Mouse (Mus musculus) intestine, postnatal 0 days (tissue): ENCODE measurements around the gene Rnase12. TPM values are rescaled to one million over a fixed set of nuclear protein-coding genes. Genes with fewer than 3 reads are reported as not detected.
"Not testable (repeated sequence)": the region's sequence is repeated elsewhere in the genome, so short reads cannot be mapped to it uniquely, and the experiment has no call there.

Experiments
- ATAC-seq: fragments of 200-750 bp; cut with Nextera tagmentation; 2 replicates; pipeline ENCODE4 v1.8.0; 2017; ENCODE audit warnings: mild to moderate bottlenecking, moderate TSS enrichment, moderate library complexity
- H3K27ac ChIP-seq: fragments of 300-500 bp; sonication (generic); 2 replicates; pipeline ENCODE4 v1.5.1; 2014; ENCODE audit warnings: mild to moderate bottlenecking, low read depth, low read length, moderate library complexity
- H3K27me3 ChIP-seq: fragments of 300-500 bp; sonication (generic); replicated peaks from 2 replicates; pipeline ENCODE4 v1.6.1; 2014; ENCODE audit warnings: low read length, mixed read lengths; ENCODE audit not compliant: control insufficient read depth, insufficient read depth
- H3K36me3 ChIP-seq: fragments of 300-500 bp; sonication (generic); 2 replicates; pipeline ENCODE4 v1.6.1; 2014; ENCODE audit warnings: mild to moderate bottlenecking, moderate library complexity; ENCODE audit not compliant: control insufficient read depth, insufficient read depth
- H3K4me1 ChIP-seq: fragments of 300-500 bp; sonication (generic); replicated peaks from 2 replicates; pipeline ENCODE4 v1.6.1; 2014; ENCODE audit warnings: antibody characterized with exemption, low read length, mixed read lengths; ENCODE audit not compliant: control insufficient read depth, insufficient read depth
- H3K4me2 ChIP-seq: fragments of 300-500 bp; sonication (generic); replicated peaks from 2 replicates; pipeline ENCODE4 v1.6.1; 2014; ENCODE audit warnings: low read depth, mild to moderate bottlenecking, moderate library complexity
- H3K4me3 ChIP-seq: fragments of 300-500 bp; sonication (generic); 2 replicates; pipeline ENCODE4 v1.5.1; 2014; ENCODE audit warnings: low read depth, low read length
- H3K9ac ChIP-seq: fragments of 300-500 bp; sonication (generic); 2 replicates; pipeline ENCODE4 v1.6.1; 2014; ENCODE audit warnings: mild to moderate bottlenecking, low read depth, low read length
- H3K9me3 ChIP-seq: fragments of 300-500 bp; sonication (generic); 2 replicates; pipeline ENCODE4 v1.6.1; 2016; ENCODE audit warnings: mixed run types; ENCODE audit not compliant: control insufficient read depth
- CTCF ChIP-seq: sonication (generic); IDR thresholded peaks from 2 replicates; pipeline ENCODE4 v1.5.1; 2016; ENCODE audit warnings: low read depth, mild to moderate bottlenecking, control low read depth, antibody characterized with exemption, moderate library complexity
- WGBS: fragments of 180-500 bp; shearing (Covaris S2); extraction: QIAGEN DNeasy Blood & Tissue Kit; methylation state at CpG from one replicate; pipeline ENCODE4 v1.1.7; 2014; 5-methylcytosine and 5-hydroxymethylcytosine counted together
- polyA plus RNA-seq: library from polyadenylated mRNA; unstranded; fragments of >200 nt; fragmentation: Nextera tagmentation; extraction: Ambion mirVana; gene quantifications from 2 replicates; pipeline ENCODE4 v1.2.1, GENCODE M21; 2015

Rnase12 gene
- polyA plus RNA-seq, 1 experiment from 2014 or later, result 0.90 TPM

- no peaks in the 10 kb centered on the region for H3K9me3 ChIP-seq
- ATAC-seq, result no peak
- no peaks in the 10 kb centered on the region for H3K36me3 ChIP-seq
- no peaks in the 10 kb centered on the region for H3K4me1 ChIP-seq
- H3K9ac ChIP-seq, result no peak overlapping the region
- no peak overlapping the region for H3K4me2 ChIP-seq
- H3K4me3 ChIP-seq, result no peak overlapping the region
- 62% methylated on average over 3 of the region's 3 CpGs for WGBS
- H3K27ac ChIP-seq, result no peak overlapping the region
- TF ChIP-seq CTCF, result no peak
- no peaks in the 10 kb centered on the region for H3K27me3 ChIP-seq
These were observed 29.9 kb downstream of the Rnase12 start for GRCm38 (mm10) chr14:51027387-51028155.

GRCm38 (mm10) chr14:51026391-51027133 lies 30.9 kb downstream of the Rnase12 start:
- TF ChIP-seq CTCF, result peak; percentile 93
- Histone ChIP-seq H3K27me3 (no peaks in the 10 kb centered on the region), H3K4me3 (no peak overlapping the region), H3K9ac (no peak overlapping the region), H3K4me1 (no peaks in the 10 kb centered on the region), H3K36me3 (no peaks in the 10 kb centered on the region), H3K4me2 (no peak overlapping the region), H3K27ac (no peak overlapping the region), H3K9me3 (no peaks in the 10 kb centered on the region)
- ATAC-seq, result no peak
- WGBS, result 35% methylated on average over 5 of the region's 5 CpGs

GRCm38 (mm10) chr14:51024820-51025219 lies 32.6 kb downstream of the Rnase12 start:
- H3K9me3 ChIP-seq, result no peaks in the 10 kb centered on the region
- H3K9ac ChIP-seq, result no peak overlapping the region
- WGBS, result 71% methylated on average over 1 of the region's 1 CpGs
- H3K27ac ChIP-seq, result no peak overlapping the region
- no peak for ATAC-seq
- H3K4me1 ChIP-seq, result no peaks in the 10 kb centered on the region
- H3K27me3 ChIP-seq, result no peaks in the 10 kb centered on the region
- H3K4me3 ChIP-seq, result no peak overlapping the region
- no peak for TF ChIP-seq CTCF
- no peaks in the 10 kb centered on the region for H3K36me3 ChIP-seq
- H3K4me2 ChIP-seq, result no peak overlapping the region

- H3K4me2 ChIP-seq, result no peak overlapping the region
- no peak overlapping the region for H3K27ac ChIP-seq
- no peak for ATAC-seq
- no peaks in the 10 kb centered on the region for H3K27me3 ChIP-seq
- no peaks in the 10 kb centered on the region for H3K36me3 ChIP-seq
- H3K9me3 ChIP-seq, result no peaks in the 10 kb centered on the region
- H3K4me1 ChIP-seq, result no peaks in the 10 kb centered on the region
- H3K4me3 ChIP-seq, result no peak overlapping the region
- 78% methylated on average over 4 of the region's 4 CpGs for WGBS
- TF ChIP-seq CTCF, result no peak
- no peak overlapping the region for H3K9ac ChIP-seq
These were observed 34.0 kb downstream of the Rnase12 start for GRCm38 (mm10) chr14:51023457-51023856.

- Histone ChIP-seq H3K9me3 (no peaks in the 10 kb centered on the region), H3K27me3 (no peaks in the 10 kb centered on the region), H3K4me1 (no peaks in the 10 kb centered on the region), H3K4me2 (no peak overlapping the region), H3K4me3 (no peak overlapping the region), H3K36me3 (no peaks in the 10 kb centered on the region), H3K9ac (no peak overlapping the region), H3K27ac (0 out of 2 replicates have a peak overlapping the region, but pooled peaks have one; percentile 8)
- no peak for TF ChIP-seq CTCF
- 63% methylated on average over 3 of the region's 3 CpGs for WGBS
- no peak for ATAC-seq
These were observed 40.2 kb downstream of the Rnase12 start for GRCm38 (mm10) chr14:51017256-51017655.

GRCm38 (mm10) chr14:51015780-51016179 lies 41.7 kb downstream of the Rnase12 start:
- Histone ChIP-seq H3K9me3 (no peaks in the 10 kb centered on the region), H3K27ac (no peak overlapping the region), H3K4me3 (no peak overlapping the region), H3K4me1 (no peaks in the 10 kb centered on the region), H3K36me3 (no peaks in the 10 kb centered on the region), H3K27me3 (no peaks in the 10 kb centered on the region), H3K4me2 (no peak overlapping the region), H3K9ac (no peak overlapping the region)
- no peak for TF ChIP-seq CTCF
- no peak for ATAC-seq

GRCm38 (mm10) chr14:51014724-51015123 lies 42.7 kb downstream of the Rnase12 start:
- 44% methylated on average over 3 of the region's 3 CpGs for WGBS
- H3K4me1 ChIP-seq, ATAC-seq, H3K9me3 ChIP-seq, H3K36me3 ChIP-seq, H3K27ac ChIP-seq, H3K27me3 ChIP-seq, H3K4me3 ChIP-seq, H3K4me2 ChIP-seq, H3K9ac ChIP-seq: not testable (repeated sequence)
